ENCODE assay signal across 8 mouse cellular contexts in genomic region chr8:83566469-83567395, GRCm38 (mm10). TPM values are rescaled to one million over a fixed set of nuclear protein-coding genes. Genes with fewer than 3 reads are reported as not detected.
DNase-seq lines count a peak whose midpoint lies in the region; ATAC-seq and TF ChIP-seq lines count a peak whose summit lies in the region.

Ndufb7 (plus strand) TSS chr8:83566671.

- WGBS in forebrain, embryonic 12.5 days: under 1% methylated on average over 48 of the region's 48 CpGs
- under 1% methylated on average over 48 of the region's 48 CpGs for WGBS in heart, postnatal 0 days
- under 1% methylated on average over 48 of the region's 48 CpGs for WGBS in liver, embryonic 16.5 days (ENCODE audit: insufficient replicate concordance)
- under 1% methylated on average over 48 of the region's 48 CpGs for WGBS in neural tube, embryonic 13.5 days

- TF ChIP-seq RAD21 in CH12.LX (IDR thresholded peaks at IDR 0.05; ENCODE audit: low read depth, low read length): no peak; the same call in none of the 2 replicates

- TF ChIP-seq CTCF in CH12.LX (conservative IDR thresholded peaks at IDR 0.05 in 1 of 2, IDR thresholded peaks at IDR 0.05 in 1 of 2; ENCODE audit: low read depth in 2 of 2, low read length in 2 of 2): peak; percentile 50 to 92
- peak; percentile 99 for TF ChIP-seq CTCF in heart, postnatal 0 days (IDR thresholded peaks at IDR 0.05; ENCODE audit: low read depth)
- peak; percentile 97 for TF ChIP-seq CTCF in testis, adult 2 months (IDR thresholded peaks at IDR 0.05; ENCODE audit: control insufficient read depth, insufficient read depth, insufficient replicate concordance, low read depth, low read length)

- H3K27ac ChIP-seq in CH12.LX (ENCODE audit: insufficient read depth, low read depth): peak within 1 kb of the TSS; percentile 61
- H3K27ac ChIP-seq in forebrain, embryonic 12.5 days: peak within 1 kb of the TSS; percentile 71
- peak within 1 kb of the TSS; percentile 83 for H3K27ac ChIP-seq in heart, postnatal 0 days (ENCODE audit: low read depth)
- peak within 1 kb of the TSS; percentile 82 for H3K27ac ChIP-seq in liver, embryonic 16.5 days (ENCODE audit: low read length)
- peak within 1 kb of the TSS; percentile 84 for H3K27ac ChIP-seq in neural tube, embryonic 13.5 days (replicated peaks)
- H3K27ac ChIP-seq in testis, adult 2 months (ENCODE audit: control insufficient read depth, insufficient read depth, low read depth, low read length): peak within 1 kb of the TSS; percentile 86

- H3K79me2 ChIP-seq in CH12.LX (replicated peaks; ENCODE audit: control insufficient read depth, extremely low read depth, insufficient read depth, poor library complexity, severe bottlenecking): peaks cover 16% of the 10 kb centered on the region

- H3K4me2 ChIP-seq in CH12.LX (ENCODE audit: insufficient read depth, low read depth, poor library complexity, severe bottlenecking): peak within 1 kb of the TSS; percentile 89
- H3K4me2 ChIP-seq in forebrain, embryonic 12.5 days: peak within 1 kb of the TSS; percentile 84
- H3K4me2 ChIP-seq in heart, postnatal 0 days (ENCODE audit: low read depth, low read length): peak within 1 kb of the TSS; percentile 90
- peak within 1 kb of the TSS; percentile 88 for H3K4me2 ChIP-seq in liver, embryonic 16.5 days (ENCODE audit: low read depth, low read length)
- H3K4me2 ChIP-seq in neural tube, embryonic 13.5 days: peak within 1 kb of the TSS; percentile 96

- H3K9ac ChIP-seq in CH12.LX (ENCODE audit: insufficient read depth, low read depth): peak within 1 kb of the TSS; percentile 82
- H3K9ac ChIP-seq in forebrain, embryonic 12.5 days: peak within 1 kb of the TSS; percentile 69
- peak within 1 kb of the TSS; percentile 75 for H3K9ac ChIP-seq in heart, postnatal 0 days (replicated peaks; ENCODE audit: low read depth, low read length)
- peak within 1 kb of the TSS; percentile 90 for H3K9ac ChIP-seq in liver, embryonic 16.5 days (ENCODE audit: low read depth, low read length)
- H3K9ac ChIP-seq in neural tube, embryonic 13.5 days: peak within 1 kb of the TSS; percentile 81

- in situ Hi-C loops in CH12.LX (cut with MboI; ENCODE audit: low pct_ligation_motif_present, low pct_unique_long_range_greater_than_20kb, low sequenced_read_pairs): no loop called here

- peaks cover 6 to 41% of the 10 kb centered on the region in 2 experiments for H3K4me1 ChIP-seq in CH12.LX (ENCODE audit: control insufficient read depth in 1 of 2, insufficient read depth in 2 of 2)
- peaks cover 21% of the 10 kb centered on the region for H3K4me1 ChIP-seq in forebrain, embryonic 12.5 days
- peaks cover 20% of the 10 kb centered on the region for H3K4me1 ChIP-seq in heart, postnatal 0 days (ENCODE audit: control insufficient read depth, insufficient read depth)
- H3K4me1 ChIP-seq in liver, embryonic 16.5 days (ENCODE audit: control insufficient read depth, low read depth, low read length): peaks cover 44% of the 10 kb centered on the region
- H3K4me1 ChIP-seq in neural tube, embryonic 13.5 days (replicated peaks): peaks cover 23% of the 10 kb centered on the region
- peaks cover 11% of the 10 kb centered on the region for H3K4me1 ChIP-seq in testis, adult 2 months (ENCODE audit: control insufficient read depth, insufficient read depth, low read length)

- no peak for TF ChIP-seq EP300 in CH12.LX (IDR thresholded peaks at IDR 0.05; ENCODE audit: low read length)
- TF ChIP-seq EP300 in heart, postnatal 0 days (IDR thresholded peaks at IDR 0.05; ENCODE audit: low read depth): 0 out of 2 replicates have a peak, but pooled peaks have one; percentile 3

- DNase-seq in CH12.LX (ENCODE audit: extremely low read depth): peak; percentile 94
- DNase-seq in c-Kit-positive CD71-positive TER-119-negative erythroid progenitor cells, embryonic 14.5 days (ENCODE audit: low read depth): peak; percentile 74
- peak; percentile 86 for DNase-seq in heart, postnatal 0 days (ENCODE audit: low spot score)
- peak; percentile 98 to 99 for DNase-seq in kidney, postnatal 4 days

- dilution Hi-C loops in CH12.LX (cut with MboI; ENCODE audit: extremely low pct_ligation_motif_present, extremely low pct_unique_long_range_greater_than_20kb, low sequenced_read_pairs): no loop called here

- H3K9me3 ChIP-seq in CH12.LX (replicated peaks; ENCODE audit: low read length): no peaks in the 10 kb centered on the region
- H3K9me3 ChIP-seq in forebrain, embryonic 12.5 days: no peaks in the 10 kb centered on the region
- no peaks in the 10 kb centered on the region for H3K9me3 ChIP-seq in heart, postnatal 0 days (replicated peaks; ENCODE audit: control insufficient read depth, low read length)
- no peaks in the 10 kb centered on the region for H3K9me3 ChIP-seq in liver, embryonic 16.5 days (replicated peaks; ENCODE audit: control insufficient read depth, low read length)
- no peaks in the 10 kb centered on the region for H3K9me3 ChIP-seq in neural tube, embryonic 13.5 days

- no peaks in the 10 kb centered on the region for H3K27me3 ChIP-seq in CH12.LX (replicated peaks)
- no peaks in the 10 kb centered on the region for H3K27me3 ChIP-seq in forebrain, embryonic 12.5 days
- H3K27me3 ChIP-seq in heart, postnatal 0 days (ENCODE audit: control insufficient read depth, insufficient read depth, low read length): no peaks in the 10 kb centered on the region
- H3K27me3 ChIP-seq in liver, embryonic 16.5 days (ENCODE audit: control insufficient read depth, insufficient read depth, low read depth, low read length): no peaks in the 10 kb centered on the region
- no peaks in the 10 kb centered on the region for H3K27me3 ChIP-seq in neural tube, embryonic 13.5 days
- no peaks in the 10 kb centered on the region for H3K27me3 ChIP-seq in testis, adult 2 months (ENCODE audit: control insufficient read depth, insufficient read depth, low read length)

- peak; percentile 83 for TF ChIP-seq POLR2A in CH12.LX (IDR thresholded peaks at IDR 0.05; ENCODE audit: low read depth, low read length)
- peak; percentile 29; the same call in 1 of the 2 replicates for TF ChIP-seq POLR2A in testis, adult 2 months (IDR thresholded peaks at IDR 0.05; ENCODE audit: control insufficient read depth, low read depth, low read length)

- peaks cover 18 to 36% of the 10 kb centered on the region in 2 experiments for H3K36me3 ChIP-seq in CH12.LX (replicated peaks in 1 of 2; ENCODE audit: control insufficient read depth in 1 of 2, insufficient read depth in 1 of 2, low read length in 1 of 2)
- peaks cover 26% of the 10 kb centered on the region for H3K36me3 ChIP-seq in forebrain, embryonic 12.5 days (replicated peaks)
- peaks cover 31% of the 10 kb centered on the region for H3K36me3 ChIP-seq in heart, postnatal 0 days (replicated peaks; ENCODE audit: control insufficient read depth, insufficient read depth, low read length)
- H3K36me3 ChIP-seq in liver, embryonic 16.5 days (ENCODE audit: control insufficient read depth, insufficient read depth): peaks cover 9% of the 10 kb centered on the region
- H3K36me3 ChIP-seq in neural tube, embryonic 13.5 days: peaks cover 21% of the 10 kb centered on the region
- no peaks in the 10 kb centered on the region; the same call in 1 of the 2 replicates for H3K36me3 ChIP-seq in testis, adult 2 months (ENCODE audit: control insufficient read depth, insufficient read depth, low read length)

- peak; percentile 88 for ATAC-seq in forebrain, embryonic 12.5 days (ENCODE audit: low FRiP score)
- ATAC-seq in heart, postnatal 0 days (ENCODE audit: insufficient read depth, low read depth): peak; percentile 87
- ATAC-seq in liver, embryonic 16.5 days (ENCODE audit: low read depth): peak; percentile 82
- ATAC-seq in neural tube, embryonic 13.5 days (ENCODE audit: low read depth): peak; percentile 87

- peak within 1 kb of the TSS; percentile 84 to 99 (median 85) for H3K4me3 ChIP-seq in CH12.LX (replicated peaks in 1 of 3; ENCODE audit: low read depth in 2 of 3, low read length in 2 of 3, poor library complexity in 1 of 3)
- H3K4me3 ChIP-seq in forebrain, embryonic 12.5 days (replicated peaks): peak within 1 kb of the TSS; percentile 61
- peak within 1 kb of the TSS; percentile 66 for H3K4me3 ChIP-seq in heart, postnatal 0 days (ENCODE audit: low read depth, low read length)
- H3K4me3 ChIP-seq in liver, embryonic 16.5 days (ENCODE audit: low read depth, low read length): peak within 1 kb of the TSS; percentile 91
- H3K4me3 ChIP-seq in neural tube, embryonic 13.5 days: peak within 1 kb of the TSS; percentile 66
- H3K4me3 ChIP-seq in testis, adult 2 months (ENCODE audit: control insufficient read depth, low read depth, low read length): peak within 1 kb of the TSS; percentile 92

TF ChIP-seq in CH12.LX, 34 proteins besides CTCF, POLR2A, EP300 and RAD21 (continues in another document):
- TF ChIP-seq MAX (IDR thresholded peaks at IDR 0.05; ENCODE audit: low read length) (no peak), MYC (IDR thresholded peaks at IDR 0.05; ENCODE audit: low read depth, low read length) (0 out of 2 replicates have a peak, but pooled peaks have one; percentile 26), MAZ (IDR thresholded peaks at IDR 0.05; ENCODE audit: low read depth, low read length) (peak; percentile 68; the same call in 1 of the 2 replicates), POLR2AphosphoS2 (IDR thresholded peaks at IDR 0.05; ENCODE audit: low read depth, low read length) (peak; percentile 47; the same call in 1 of the 2 replicates), MXI1 (IDR thresholded peaks at IDR 0.05; ENCODE audit: low read depth, low read length) (0 out of 2 replicates have a peak, but pooled peaks have one; percentile 53), SIN3A (IDR thresholded peaks at IDR 0.05; ENCODE audit: low read length) (peak; percentile 79; the same call in 1 of the 2 replicates), TBP (conservative IDR thresholded peaks at IDR 0.05; ENCODE audit: low read depth, low read length) (no peak), ZMIZ1 (IDR thresholded peaks at IDR 0.05; ENCODE audit: low read depth, low read length) (no peak), MAFK (IDR thresholded peaks at IDR 0.05; ENCODE audit: insufficient replicate concordance, low read length) (no peak), ZKSCAN1 (IDR thresholded peaks at IDR 0.05; ENCODE audit: borderline replicate concordance, low read depth, low read length) (no peak), ELF1 (IDR thresholded peaks at IDR 0.05; ENCODE audit: low read depth, low read length) (peak; percentile 95), NRF1 (IDR thresholded peaks at IDR 0.05; ENCODE audit: low read depth, low read length) (peak; percentile 92)

RNA-seq across cellular contexts. Expression of gene Ndufb7, which starts in this region (rescaled TPM):
- total RNA-seq in CH12.LX (2012; rRNA removed) (316 and 331 TPM in 2 replicates), CH12.LX (2014; rRNA removed) (213 and 223 TPM in 2 replicates)
- 144 and 202 TPM in 2 replicates for polyA plus RNA-seq in CH12.LX (2012; ENCODE audit: insufficient read length, low read depth)
- polyA plus RNA-seq in forebrain, embryonic 12.5 days (2016; fragmentation: Nextera tagmentation; extraction: Ambion mirVana): 356 and 359 TPM in 2 replicates
- total RNA-seq in heart, postnatal 0 days (2014; rRNA removed; ENCODE audit: low replicate concordance): 431 and 682 TPM in 2 replicates
- polyA plus RNA-seq in heart, postnatal 0 days (2015; fragmentation: Nextera tagmentation; extraction: Ambion mirVana): 1,145 and 1,161 TPM in 2 replicates
- polyA plus RNA-seq in liver, embryonic 16.5 days (2015; fragmentation: Nextera tagmentation; extraction: Ambion mirVana): 214 and 230 TPM in 2 replicates
- polyA plus RNA-seq in neural tube, embryonic 13.5 days (2015; fragmentation: Nextera tagmentation; extraction: Ambion mirVana): 354 and 397 TPM in 2 replicates
- polyA plus RNA-seq in testis, adult 2 months (2012; rRNA removed): 231 and 259 TPM in 2 replicates

Comparison
In these comparisons a context has a peak if more than half of its experiments do, and no peak if none do; other contexts are left out.
1. Peak in every context shown above with its lines: DNase-seq, ATAC-seq, H3K4me3 ChIP-seq and H3K27ac ChIP-seq.